ENCODE assay signal across 9 mouse cellular contexts in genomic region chr7:44747115-44747514, GRCm38 (mm10). TPM values are rescaled to one million over a fixed set of nuclear protein-coding genes. Genes with fewer than 3 reads are reported as not detected.
DNase-seq lines count a peak whose midpoint lies in the region; ATAC-seq and TF ChIP-seq lines count a peak whose summit lies in the region.
"Had no signal": no experiment of that assay in that cellular context is flagged by ENCODE, and none has a peak within 500 bp of the region (broad histone marks: within the 10 kb centered on the region; RNA-seq: fewer than 3 reads in every experiment).

No protein-coding gene starts in this region.

- H3K36me3 ChIP-seq in forebrain, embryonic 10.5 days (replicated peaks), result peaks cover 2% of the 10 kb centered on the region
- H3K36me3 ChIP-seq in forebrain, embryonic 16.5 days (ENCODE audit: control insufficient read depth, insufficient read depth), result no peaks in the 10 kb centered on the region
- peaks cover 2% of the 10 kb centered on the region for H3K36me3 ChIP-seq in lung, embryonic 14.5 days (ENCODE audit: insufficient read depth)
- peaks cover under 1% of the 10 kb centered on the region; the same call in 1 of the 2 replicates for H3K36me3 ChIP-seq in forebrain, embryonic 14.5 days (ENCODE audit: control insufficient read depth, insufficient read depth, low read length)
- peaks cover 2% of the 10 kb centered on the region; the same call in 1 of the 2 replicates for H3K36me3 ChIP-seq in macrophage (ENCODE audit: inconsistent target)

- peaks cover 31% of the 10 kb centered on the region for H3K79me2 ChIP-seq in macrophage (ENCODE audit: inconsistent target)

- peak overlapping the region; percentile 89 for H3K27ac ChIP-seq in forebrain, embryonic 10.5 days
- no peak overlapping the region for H3K27ac ChIP-seq in forebrain, embryonic 16.5 days (ENCODE audit: low read length)
- no peak overlapping the region for H3K27ac ChIP-seq in lung, embryonic 14.5 days (ENCODE audit: low read depth)
- no peak overlapping the region for H3K27ac ChIP-seq in forebrain, embryonic 14.5 days (ENCODE audit: low read depth, low read length)
- no peak overlapping the region for H3K27ac ChIP-seq in macrophage

- H3K27me3 ChIP-seq in forebrain, embryonic 10.5 days (ENCODE audit: poor library complexity, severe bottlenecking), result no peaks in the 10 kb centered on the region
- no peaks in the 10 kb centered on the region for H3K27me3 ChIP-seq in forebrain, embryonic 16.5 days (replicated peaks; ENCODE audit: control insufficient read depth, insufficient read depth, low read length)
- no peaks in the 10 kb centered on the region for H3K27me3 ChIP-seq in lung, embryonic 14.5 days (ENCODE audit: insufficient read depth, low read length)
- no peaks in the 10 kb centered on the region for H3K27me3 ChIP-seq in forebrain, embryonic 14.5 days (replicated peaks; ENCODE audit: control insufficient read depth, insufficient read depth, low read length)

- H3K4me3 ChIP-seq in forebrain, embryonic 10.5 days, result peak overlapping the region; percentile 78
- no peak overlapping the region for H3K4me3 ChIP-seq in forebrain, embryonic 16.5 days (replicated peaks; ENCODE audit: low read length)
- H3K4me3 ChIP-seq in lung, embryonic 14.5 days (ENCODE audit: low read depth, low read length), result peak overlapping the region; percentile 60
- no peak overlapping the region for H3K4me3 ChIP-seq in forebrain, embryonic 14.5 days (ENCODE audit: low read depth, low read length)
- peak overlapping the region; percentile 61; the same call in 1 of the 2 replicates for H3K4me3 ChIP-seq in macrophage (ENCODE audit: inconsistent target)

- ATAC-seq in forebrain, embryonic 16.5 days, result no peak
- no peak for ATAC-seq in lung, embryonic 14.5 days (ENCODE audit: insufficient read depth)
- ATAC-seq in forebrain, embryonic 14.5 days, result no peak

- H3K9me3 ChIP-seq in forebrain, embryonic 10.5 days, result no peaks in the 10 kb centered on the region
- H3K9me3 ChIP-seq in forebrain, embryonic 16.5 days (ENCODE audit: control insufficient read depth, low read length), result no peaks in the 10 kb centered on the region
- H3K9me3 ChIP-seq in lung, embryonic 14.5 days (ENCODE audit: low read depth, low read length), result no peaks in the 10 kb centered on the region
- H3K9me3 ChIP-seq in forebrain, embryonic 14.5 days (replicated peaks; ENCODE audit: control insufficient read depth, low read length), result no peaks in the 10 kb centered on the region

- peaks cover 41% of the 10 kb centered on the region for H3K4me1 ChIP-seq in forebrain, embryonic 10.5 days
- H3K4me1 ChIP-seq in forebrain, embryonic 16.5 days (replicated peaks; ENCODE audit: control insufficient read depth, insufficient read depth, low read length), result peaks cover 12% of the 10 kb centered on the region
- H3K4me1 ChIP-seq in lung, embryonic 14.5 days (ENCODE audit: insufficient read depth), result peaks cover 4% of the 10 kb centered on the region; the same call in 1 of the 2 replicates
- peaks cover 11% of the 10 kb centered on the region for H3K4me1 ChIP-seq in forebrain, embryonic 14.5 days (ENCODE audit: control insufficient read depth, insufficient read depth, low read length)

- 72% methylated on average over 4 of the region's 4 CpGs for WGBS in forebrain, embryonic 10.5 days
- 62% methylated on average over 4 of the region's 4 CpGs for WGBS in forebrain, embryonic 16.5 days
- 69% methylated on average over 4 of the region's 4 CpGs for WGBS in lung, embryonic 14.5 days
- 68% methylated on average over 4 of the region's 4 CpGs for WGBS in forebrain, embryonic 14.5 days
- 89% methylated on average over 4 of the region's 4 CpGs for WGBS in macrophage (ENCODE audit: missing documents)

- DNase-seq in forebrain, embryonic 10.5 days (ENCODE audit: extremely low spot score, low spot score), result no peak
- no peak for DNase-seq in lung, embryonic 14.5 days
- no peak for DNase-seq in lung, postnatal 4 days
- no peak for DNase-seq in forebrain, embryonic 14.5 days (ENCODE audit: low spot score)
- no peak for DNase-seq in B cell, adult 2 months
- DNase-seq in retina, postnatal 1 day, result no peak

- H3K4me2 ChIP-seq in forebrain, embryonic 16.5 days (ENCODE audit: low read length), result no peak overlapping the region
- peak overlapping the region; percentile 79 for H3K4me2 ChIP-seq in lung, embryonic 14.5 days
- H3K4me2 ChIP-seq in forebrain, embryonic 14.5 days (ENCODE audit: low read length), result peak overlapping the region; percentile 53; the same call in 1 of the 2 replicates

- no peak overlapping the region for H3K9ac ChIP-seq in forebrain, embryonic 16.5 days (replicated peaks; ENCODE audit: low read depth, low read length)
- no peak overlapping the region for H3K9ac ChIP-seq in lung, embryonic 14.5 days
- H3K9ac ChIP-seq in forebrain, embryonic 14.5 days (ENCODE audit: low read length), result no peak overlapping the region

- no peak for TF ChIP-seq CTCF in lung, embryonic 14.5 days (IDR thresholded peaks at IDR 0.05; ENCODE audit: low read depth)

RNA-seq across cellular contexts. Expression of gene Vrk3, which starts 1.1 kb away (rescaled TPM):
- polyA plus RNA-seq in forebrain, embryonic 10.5 days (2016; fragmentation: Nextera tagmentation; extraction: Ambion mirVana), result 42.1 and 43.4 TPM in 2 replicates
- polyA plus RNA-seq in forebrain, embryonic 16.5 days (2015; fragmentation: Nextera tagmentation; extraction: Ambion mirVana), result 34.6 and 36.0 TPM in 2 replicates
- 34.7 and 36.3 TPM in 2 replicates for polyA plus RNA-seq in lung, embryonic 14.5 days (2014; fragmentation: Nextera tagmentation; extraction: Ambion mirVana)
- 32.0 and 33.5 TPM in 2 replicates for polyA plus RNA-seq in forebrain, embryonic 14.5 days (2014; fragmentation: Nextera tagmentation; extraction: Ambion mirVana)
- 100 to 1,000 TPM in 2 of 26 experiments, 10 to 100 TPM in 24; 40.0 to 125 (median 68.7) TPM for total RNA-seq in macrophage (2018; cell fraction: chromatin; rRNA removed)
- total RNA-seq in macrophage (2018; cell fraction: cytosol; rRNA removed), result 10 to 100 TPM; 24.5 to 46.9 (median 41.9) TPM
- 10 to 100 TPM; 28.3 to 78.2 (median 43.7) TPM for total RNA-seq in macrophage (2018; cell fraction: nucleus; rRNA removed)
- 25.2 to 68.8 TPM (median 45.1 TPM) in 3 replicates for polyA plus RNA-seq in macrophage (2018)

RNA-seq across cellular contexts. Expression of gene Zfp473, which starts 3.7 kb away (rescaled TPM):
- 3.5 and 4.3 TPM in 2 replicates for polyA plus RNA-seq in forebrain, embryonic 10.5 days (2016; fragmentation: Nextera tagmentation; extraction: Ambion mirVana)
- 1.1 and 1.8 TPM in 2 replicates for polyA plus RNA-seq in forebrain, embryonic 16.5 days (2015; fragmentation: Nextera tagmentation; extraction: Ambion mirVana)
- 0.92 and 2.3 TPM in 2 replicates for polyA plus RNA-seq in lung, embryonic 14.5 days (2014; fragmentation: Nextera tagmentation; extraction: Ambion mirVana)
- 1.2 and 1.3 TPM in 2 replicates for polyA plus RNA-seq in forebrain, embryonic 14.5 days (2014; fragmentation: Nextera tagmentation; extraction: Ambion mirVana)
- total RNA-seq in macrophage (2018; cell fraction: chromatin; rRNA removed), result 1 to 10 TPM in 16 of 26 experiments, under 1 TPM in 10; 0.26 to 4.0 (median 1.3) TPM
- total RNA-seq in macrophage (2018; cell fraction: cytosol; rRNA removed), result under 1 TPM in 25 of 26 experiments, not detected in 1; 0.09 to 0.80 (median 0.38) TPM
- total RNA-seq in macrophage (2018; cell fraction: nucleus; rRNA removed), result 1 to 10 TPM in 11 of 26 experiments, under 1 TPM in 14, not detected in 1; 0.19 to 2.9 (median 0.89) TPM
- 0.23 to 0.60 TPM (median 0.30 TPM) in 3 replicates for polyA plus RNA-seq in macrophage (2018)

RNA-seq across cellular contexts. Expression of gene Izumo2, which starts 38.6 kb away (rescaled TPM):
- polyA plus RNA-seq in forebrain, embryonic 10.5 days (2016; fragmentation: Nextera tagmentation; extraction: Ambion mirVana), result not detected in 2 replicates
- not detected in 2 replicates for polyA plus RNA-seq in forebrain, embryonic 16.5 days (2015; fragmentation: Nextera tagmentation; extraction: Ambion mirVana)
- polyA plus RNA-seq in lung, embryonic 14.5 days (2014; fragmentation: Nextera tagmentation; extraction: Ambion mirVana), result not detected in 2 replicates
- not detected in 2 replicates for polyA plus RNA-seq in forebrain, embryonic 14.5 days (2014; fragmentation: Nextera tagmentation; extraction: Ambion mirVana)
- not detected for total RNA-seq in macrophage (2018; cell fraction: chromatin; rRNA removed)
- not detected for total RNA-seq in macrophage (2018; cell fraction: cytosol; rRNA removed)
- not detected for total RNA-seq in macrophage (2018; cell fraction: nucleus; rRNA removed)
- not detected in 3 replicates for polyA plus RNA-seq in macrophage (2018)
- total RNA-seq: left cerebral cortex, adult 8-10 months had no signal

Comparison
In these comparisons a context has a peak if more than half of its experiments do, and no peak if none do; other contexts are left out.
1. H3K4me3 ChIP-seq: peak in forebrain, embryonic 10.5 days (single experiment), lung, embryonic 14.5 days (single experiment) and macrophage (single experiment); none in forebrain, embryonic 16.5 days (single experiment) and forebrain, embryonic 14.5 days (single experiment).